Mouse (Mus musculus) urinary bladder, adult 18-20 months (tissue): ENCODE measurements at regions not wholly inside any gene's neighbourhood (a gene's known extent, or its start where the extent isn't known, plus 50 kb on each side); places are given as distances from the start of the nearest gene placed in this dataset.

Experiments
- DNase-seq, 2 experiments: peaks; one replicate each; pipeline ENCODE4 v3.0.0; 2022; ENCODE audit warnings: low spot score in 2 of 2, mixed read lengths in 2 of 2

DNA sequence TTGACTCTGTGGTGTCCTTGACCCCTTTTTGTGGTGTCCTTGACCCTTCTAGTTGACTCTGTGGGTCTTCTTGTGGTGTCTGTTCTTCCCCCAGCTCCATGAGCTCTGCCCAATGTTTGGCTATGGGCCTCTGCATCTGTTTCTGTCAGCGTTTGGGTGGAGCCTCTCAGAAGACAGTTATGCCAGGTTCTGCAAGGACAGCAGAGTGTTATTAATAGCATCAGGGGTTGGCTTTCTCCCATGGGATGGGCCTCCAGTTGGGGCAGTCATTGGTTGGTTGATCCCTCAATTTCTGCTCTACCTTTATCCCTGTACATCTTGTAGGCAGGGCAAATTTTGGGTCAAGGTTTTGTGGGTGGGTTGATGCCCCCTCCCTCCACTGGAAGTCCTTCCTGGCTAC is 138.8 kb downstream of the Tex29 start:
- DNase-seq: no peak

DNA sequence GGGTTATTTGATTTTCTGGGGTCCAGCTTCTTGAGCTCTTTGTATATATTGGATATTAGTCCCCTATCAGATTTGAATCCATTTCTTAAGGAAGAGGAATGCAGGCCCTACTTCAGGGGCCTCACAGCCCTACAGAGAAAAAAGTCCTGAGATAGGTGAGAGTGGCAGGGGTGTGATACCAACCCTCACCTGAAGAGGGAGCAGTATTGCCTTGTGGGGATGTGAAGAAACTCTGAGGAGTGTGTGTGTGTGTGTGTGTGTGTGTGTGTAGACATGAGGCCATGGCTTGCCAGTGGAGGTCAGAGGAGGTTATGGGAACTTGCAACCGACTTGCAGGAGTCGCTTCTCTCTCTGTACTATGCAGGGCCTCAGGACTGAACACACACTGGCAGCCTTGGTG is 141.2 kb downstream of the Tex29 start:
- no peak for DNase-seq

DNA sequence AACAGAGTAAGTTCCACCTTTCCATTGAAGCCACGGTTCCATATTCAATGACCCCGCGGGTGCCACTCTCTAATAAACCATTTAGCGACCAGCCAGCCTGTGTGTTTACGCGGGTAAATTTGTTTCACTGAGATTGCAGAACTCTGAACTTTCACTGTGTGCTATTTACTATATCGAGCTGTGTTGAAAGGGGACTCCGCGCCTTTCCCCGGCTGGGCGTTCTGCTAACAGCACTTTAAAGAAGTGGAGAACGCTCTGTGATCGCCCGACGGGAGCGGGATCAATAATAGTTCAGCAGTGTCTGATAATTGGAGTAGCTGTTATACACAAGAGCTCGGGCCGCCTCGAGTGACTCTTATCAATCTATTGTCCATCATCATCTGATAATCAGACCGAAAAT is 149.8 kb downstream of the Tex29 start:
- no peak for DNase-seq

DNA sequence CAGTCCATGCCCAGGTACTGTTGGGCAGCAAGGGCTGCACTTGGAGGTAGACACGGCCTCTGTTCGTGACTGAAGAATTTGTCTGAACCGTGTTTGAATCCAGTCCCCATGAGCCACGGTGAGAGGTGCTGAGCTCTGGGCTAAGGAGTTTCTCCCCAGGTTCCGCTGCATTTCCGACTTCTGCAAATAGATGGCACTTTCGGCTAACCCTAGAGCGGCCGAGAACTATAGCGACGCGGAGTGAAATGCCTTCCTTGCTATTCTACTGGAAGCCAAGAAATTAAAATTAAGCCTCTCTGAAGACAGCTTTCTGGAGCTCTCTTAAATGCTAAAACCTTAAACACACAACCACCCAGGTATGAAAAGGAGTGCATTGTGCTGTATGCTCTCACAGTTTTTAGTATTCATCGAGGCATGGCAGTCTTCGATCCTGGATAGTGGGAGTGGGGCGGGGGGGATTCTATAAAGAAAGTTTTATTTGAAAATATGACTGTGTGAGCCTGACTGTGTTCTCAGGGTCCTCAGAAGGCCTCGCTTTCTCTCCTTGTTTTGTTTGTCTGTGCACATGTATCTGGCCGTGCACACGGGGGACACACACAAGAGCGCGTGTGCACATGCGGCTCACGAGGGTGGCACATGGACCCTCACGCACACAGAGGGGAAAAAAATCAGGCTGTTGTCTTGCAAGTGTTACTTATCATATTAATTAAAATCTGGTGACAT is 159.6 kb downstream of the Tex29 start:
- peak; percentile 28 to 50 for DNase-seq

DNA sequence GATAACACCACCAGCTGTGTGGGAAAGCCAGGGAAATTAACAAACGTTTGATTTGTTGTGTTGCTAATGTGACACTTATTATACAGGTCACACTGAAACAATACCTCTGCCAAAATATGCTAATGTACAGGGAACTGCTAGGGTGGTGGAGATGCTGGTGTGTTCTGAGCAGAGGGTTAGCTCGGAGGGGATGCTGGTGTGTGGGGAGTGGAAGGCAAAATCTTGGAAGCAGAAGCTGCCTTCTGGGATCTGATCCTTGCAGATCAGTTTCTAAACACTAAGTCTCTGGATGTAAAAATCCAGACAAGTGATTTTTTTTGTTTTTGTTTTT is 160.2 kb downstream of the Tex29 start:
- DNase-seq: no peak

DNA sequence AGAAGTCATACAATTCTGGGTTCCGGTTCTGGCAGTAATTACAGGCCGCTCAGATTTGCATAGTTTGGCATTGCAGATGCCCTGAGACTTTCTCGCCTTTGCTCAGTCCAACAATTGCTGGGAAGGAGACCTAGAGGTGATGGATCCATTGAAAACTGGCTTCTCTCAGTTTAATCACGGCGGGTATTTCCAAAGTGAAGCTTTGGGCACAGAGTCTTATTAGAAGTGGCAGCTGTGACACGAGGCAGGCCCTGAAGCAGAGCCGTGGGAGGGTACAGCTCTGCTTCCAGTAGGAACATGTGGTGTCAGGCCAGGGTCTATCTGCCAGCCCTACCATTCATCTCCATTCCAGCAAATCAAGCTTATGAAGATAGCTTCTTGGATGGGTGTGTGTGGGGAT is 164.0 kb downstream of the Tex29 start:
- DNase-seq: no peak

DNA sequence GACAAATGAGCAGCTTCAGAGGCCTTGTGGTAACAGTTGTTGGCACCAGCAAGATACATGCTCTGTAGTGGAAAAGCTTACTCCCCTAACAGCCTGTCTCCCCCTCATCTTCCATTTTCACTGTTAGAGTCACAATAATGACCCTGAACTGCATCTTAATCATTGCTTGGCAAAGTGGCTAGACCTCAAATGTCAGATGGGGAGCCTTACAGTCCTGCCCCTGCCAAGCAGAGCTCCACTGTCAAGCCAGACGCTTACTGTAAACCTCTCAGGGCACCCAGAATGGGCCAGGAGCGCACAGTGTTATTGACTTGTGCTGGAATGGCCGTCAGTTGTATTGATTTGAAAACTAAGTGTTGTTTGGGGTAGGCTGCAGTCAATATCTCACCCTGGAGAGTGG is 172.5 kb downstream of the Tex29 start:
- no peak for DNase-seq

DNA sequence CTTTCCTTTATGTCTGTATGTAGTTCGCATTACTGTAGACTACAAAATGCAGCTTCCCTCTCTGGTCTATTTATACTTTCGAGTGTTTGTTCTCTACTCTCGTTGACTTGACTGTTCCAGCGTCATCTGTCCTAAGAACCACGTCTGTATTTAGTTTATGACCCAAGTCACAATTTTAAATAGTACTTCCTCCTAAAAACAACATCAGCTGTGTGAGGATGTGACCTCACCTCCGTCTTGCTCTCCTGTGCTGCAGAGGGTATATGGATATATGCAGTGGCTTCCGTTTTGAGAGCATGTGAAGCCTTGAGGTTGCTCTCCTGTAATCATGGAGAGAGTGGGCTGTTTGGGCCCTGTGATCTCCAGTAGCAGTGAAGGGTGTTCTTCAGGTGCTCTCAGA is 177.5 kb downstream of the Tex29 start:
- no peak for DNase-seq

DNA sequence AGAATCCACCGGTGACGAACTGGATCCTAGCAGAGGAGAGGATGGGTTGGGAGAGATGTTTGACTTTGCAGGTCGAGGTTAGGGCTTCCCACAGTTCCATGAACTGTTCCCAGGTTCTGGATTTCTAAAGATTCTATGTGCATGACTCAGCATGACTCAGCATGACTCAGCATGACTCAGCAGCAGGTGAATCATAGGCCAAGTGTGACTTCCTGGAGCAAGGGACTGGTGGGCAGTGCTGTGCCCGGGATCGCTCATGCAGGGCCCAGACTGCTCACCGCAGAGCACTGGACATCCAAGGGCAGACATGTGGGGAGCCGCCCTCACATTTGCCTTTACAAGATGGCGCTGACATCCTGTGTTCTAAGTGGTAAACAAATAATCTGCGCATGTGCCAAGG is 179.0 kb downstream of the Tex29 start:
- no peak for DNase-seq

DNA sequence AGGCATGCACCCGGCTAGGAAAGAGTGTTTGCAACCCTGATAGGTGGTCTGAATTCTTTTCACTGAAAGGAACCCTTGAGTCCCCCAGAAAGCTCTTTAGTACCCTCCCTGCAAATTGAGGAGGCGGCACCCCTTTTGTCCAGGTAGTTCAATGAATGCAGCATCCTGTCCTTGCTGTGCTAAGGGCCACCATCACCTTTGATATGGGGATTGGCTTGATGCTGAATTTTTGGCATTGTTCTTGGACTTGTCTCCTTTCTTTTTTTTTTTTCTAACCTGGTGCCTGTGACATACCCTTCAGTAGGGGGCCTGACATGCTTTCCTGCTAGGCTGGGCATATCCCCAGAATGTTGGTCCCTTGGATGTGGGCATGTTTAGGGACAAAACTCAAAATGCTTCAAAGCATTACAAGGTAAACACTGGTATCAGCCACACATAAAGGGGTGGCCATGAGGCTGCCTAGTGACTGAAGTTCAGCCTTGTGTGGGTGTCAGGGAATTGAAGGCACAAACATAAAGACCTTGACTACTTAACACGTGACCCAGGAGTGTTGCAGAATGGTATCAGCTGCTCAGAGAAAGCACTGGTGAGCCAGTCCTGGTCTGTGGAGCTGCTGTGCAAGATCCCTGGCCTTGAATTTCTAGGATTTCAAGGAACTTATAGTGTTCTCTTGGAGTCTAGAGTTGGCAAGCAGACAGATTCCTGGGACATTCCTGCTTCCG is 183.6 kb downstream of the Tex29 start:
- no peak for DNase-seq

DNA sequence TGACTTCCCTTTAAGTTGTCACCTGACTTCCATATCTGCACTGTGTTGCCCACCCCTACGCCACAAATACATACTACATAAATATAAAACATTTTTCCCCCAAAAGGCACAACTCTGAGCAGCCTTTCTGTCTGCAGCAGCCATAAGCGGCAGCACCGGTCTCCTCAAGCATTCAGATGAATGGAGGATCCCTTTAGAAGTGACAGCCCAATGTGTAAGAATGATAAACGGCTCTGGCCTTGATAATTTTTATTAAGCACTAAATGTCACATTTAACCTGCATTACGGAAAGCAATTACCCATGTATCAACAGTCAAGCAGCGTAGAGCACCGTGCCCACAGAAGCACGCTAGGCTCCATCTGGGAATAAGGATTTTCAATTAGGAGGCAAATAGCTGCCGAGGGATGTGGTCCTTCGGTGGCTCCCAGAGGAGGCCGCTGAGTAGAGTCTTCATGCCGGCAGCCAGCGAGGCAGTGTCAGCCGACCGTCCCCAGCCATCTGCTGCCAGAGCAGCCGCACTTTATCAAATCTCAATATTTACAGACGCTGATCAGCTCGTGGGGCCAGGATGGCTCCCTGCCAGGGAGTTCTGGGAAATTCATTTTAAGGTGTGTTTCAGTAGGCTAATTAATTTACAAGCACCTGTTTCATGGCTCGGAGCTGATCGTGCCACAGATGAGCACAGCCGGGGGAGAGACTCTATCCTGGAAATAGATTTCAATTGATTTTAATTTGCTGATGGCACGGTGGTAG is 190.3 kb downstream of the Tex29 start:
- no peak for DNase-seq

DNA sequence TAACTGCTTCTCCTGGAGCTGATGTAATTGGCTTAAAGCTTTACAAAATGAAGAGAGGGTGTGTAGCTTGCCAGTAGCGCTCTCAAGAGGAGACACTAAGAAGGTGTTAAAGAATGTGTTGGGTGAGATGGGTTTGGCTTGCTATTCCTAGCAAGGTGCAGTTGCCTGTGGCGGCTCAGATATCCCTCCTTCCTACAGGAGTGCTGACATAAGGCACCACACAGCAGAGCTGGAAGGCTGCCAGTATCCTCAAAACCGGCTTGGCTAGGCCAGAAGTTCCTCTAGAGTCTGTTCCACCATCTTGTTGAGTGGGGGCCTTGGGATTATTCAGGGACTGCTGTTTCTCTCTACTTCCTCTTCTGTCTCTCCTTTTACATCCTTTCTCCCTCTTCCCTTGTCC is 191.5 kb downstream of the Tex29 start:
- peak in 1 of 2 experiments; percentile 6 for DNase-seq

DNA sequence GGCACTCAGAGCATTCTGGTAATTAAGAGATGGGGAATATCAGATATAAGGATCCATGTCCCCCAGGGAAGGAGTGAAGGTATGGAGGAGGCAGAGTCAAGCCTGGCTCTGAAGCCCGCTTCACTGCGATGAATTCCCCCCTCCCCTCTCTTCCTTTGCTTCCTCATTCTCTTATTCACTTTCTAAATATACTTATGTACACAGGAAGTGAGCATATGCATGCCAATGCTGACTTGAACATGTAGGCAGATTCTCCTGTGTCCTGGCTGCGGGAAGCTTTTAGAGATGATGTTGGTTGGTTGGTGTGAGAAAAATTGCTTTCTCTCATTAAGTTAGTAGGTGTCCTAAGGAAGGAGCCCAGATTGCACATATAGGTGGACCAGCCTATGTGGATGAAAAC is 192.1 kb downstream of the Tex29 start:
- no peak for DNase-seq

DNA sequence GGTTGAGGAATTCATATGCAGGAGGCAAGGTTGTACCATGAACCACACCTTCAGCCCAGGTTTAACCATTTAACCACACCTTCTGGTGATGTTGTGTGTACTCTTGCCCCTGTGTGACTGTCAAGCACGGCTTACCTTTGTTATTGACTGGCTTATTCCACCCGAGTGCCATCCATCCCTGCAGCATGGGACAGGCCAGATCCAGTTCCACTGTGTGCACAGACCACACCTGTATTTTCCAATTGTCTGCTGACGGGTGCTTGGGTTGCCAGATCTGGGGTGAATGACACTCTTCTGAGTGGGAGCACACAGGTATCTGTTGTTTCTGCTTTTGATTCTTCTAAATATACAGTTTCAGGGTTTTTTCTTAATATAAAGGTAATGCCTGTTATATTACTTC is 196.1 kb downstream of the Tex29 start:
- no peak for DNase-seq

DNA sequence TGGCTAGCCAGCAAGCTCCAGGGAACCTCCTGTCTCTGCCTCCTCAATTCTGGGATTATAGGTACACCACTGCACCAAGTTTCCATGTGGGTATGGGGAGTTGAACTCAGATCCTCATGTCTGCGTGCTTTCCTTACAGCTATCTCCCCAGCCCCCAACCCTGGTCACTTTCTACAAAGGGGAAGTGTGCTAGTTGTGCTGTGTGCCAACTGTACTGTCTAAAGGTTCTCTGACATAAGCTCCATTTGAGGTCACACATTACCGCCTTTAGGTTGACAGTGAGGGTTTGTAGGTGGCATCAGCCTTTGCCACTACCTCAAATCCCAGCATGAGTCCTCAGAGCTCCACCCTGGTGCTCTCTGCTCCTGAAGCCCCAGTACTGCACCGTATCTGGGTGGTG is 200.7 kb downstream of the Tex29 start:
- DNase-seq: no peak

DNA sequence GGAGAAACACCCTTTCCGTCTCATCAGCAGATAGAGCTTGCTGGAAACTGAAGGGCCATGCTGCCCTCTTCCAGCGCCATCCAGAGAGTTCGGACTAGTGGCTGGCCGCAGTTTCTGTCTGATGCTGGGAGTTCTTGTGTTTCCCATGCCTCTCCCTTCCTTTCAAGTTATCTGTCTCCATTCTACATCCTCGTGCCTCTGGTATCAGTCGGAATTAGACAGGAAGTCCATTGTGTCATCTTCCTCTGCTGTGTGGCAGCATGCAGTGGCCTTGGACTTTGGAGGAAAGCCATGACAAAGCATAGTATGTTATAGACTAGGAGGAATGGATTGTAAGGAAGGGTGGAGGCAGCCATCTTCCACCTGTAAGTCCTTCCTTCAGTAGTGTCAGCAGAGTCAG is 201.4 kb downstream of the Tex29 start:
- DNase-seq: no peak

DNA sequence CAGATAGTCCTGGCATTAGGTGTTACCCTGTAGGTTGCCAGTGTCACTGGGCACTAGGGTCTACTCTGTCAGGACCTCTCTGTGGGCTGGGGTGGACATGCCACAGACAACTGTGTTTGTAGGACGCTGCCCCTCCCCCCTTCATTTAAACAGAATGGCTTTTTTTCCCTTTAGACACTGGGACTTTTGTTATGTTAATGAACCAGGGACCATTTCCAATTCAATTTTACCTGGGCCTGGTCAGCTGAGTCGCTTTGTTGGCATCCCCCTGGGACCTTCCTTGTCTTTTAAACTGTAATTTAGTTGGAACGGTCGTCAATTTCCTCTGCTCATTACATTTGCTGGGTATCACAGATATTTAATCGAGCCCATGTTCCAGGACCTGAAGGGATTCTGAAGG is 210.6 kb downstream of the Tex29 start:
- no peak for DNase-seq

DNA sequence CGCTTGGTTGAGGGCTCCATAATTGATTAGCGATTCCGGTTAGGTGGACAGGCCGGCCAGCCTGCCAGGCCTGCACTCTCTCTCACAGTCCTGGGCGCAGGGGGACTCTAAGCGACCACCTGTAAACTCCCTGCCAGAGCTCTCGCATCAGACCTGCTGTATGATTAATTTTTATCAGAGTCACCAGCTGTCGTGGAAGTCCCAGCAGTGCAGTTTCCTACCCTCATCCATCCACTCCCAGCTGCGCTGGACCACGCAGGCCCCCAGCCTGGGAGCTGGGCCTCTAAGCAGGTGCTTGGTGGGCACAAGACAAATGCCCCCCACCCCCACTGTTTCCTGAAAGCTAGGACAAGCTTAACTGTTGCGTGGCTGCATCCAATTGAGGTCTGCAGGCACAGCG is 211.1 kb downstream of the Tex29 start:
- DNase-seq: no peak

DNA sequence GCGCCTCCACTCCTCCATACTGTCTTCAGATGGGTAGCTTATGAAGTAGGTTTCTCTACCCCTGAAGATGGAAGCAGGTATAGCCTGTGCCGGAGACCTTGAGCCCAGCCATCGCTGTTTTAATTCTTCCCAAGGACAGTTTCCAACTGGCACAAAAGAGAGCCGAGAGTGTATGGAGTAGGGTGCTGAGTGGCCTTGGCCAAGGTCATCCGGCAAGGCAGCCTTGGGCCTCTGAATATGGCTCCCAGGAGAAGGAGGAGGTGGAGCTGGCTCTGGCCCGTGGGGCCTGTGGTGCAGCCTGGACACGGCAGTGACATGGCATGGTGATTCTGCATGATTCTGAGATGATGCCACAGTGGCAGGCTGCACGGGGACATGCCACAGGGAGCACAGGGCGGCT is 215.7 kb downstream of the Tex29 start:
- no peak for DNase-seq

DNA sequence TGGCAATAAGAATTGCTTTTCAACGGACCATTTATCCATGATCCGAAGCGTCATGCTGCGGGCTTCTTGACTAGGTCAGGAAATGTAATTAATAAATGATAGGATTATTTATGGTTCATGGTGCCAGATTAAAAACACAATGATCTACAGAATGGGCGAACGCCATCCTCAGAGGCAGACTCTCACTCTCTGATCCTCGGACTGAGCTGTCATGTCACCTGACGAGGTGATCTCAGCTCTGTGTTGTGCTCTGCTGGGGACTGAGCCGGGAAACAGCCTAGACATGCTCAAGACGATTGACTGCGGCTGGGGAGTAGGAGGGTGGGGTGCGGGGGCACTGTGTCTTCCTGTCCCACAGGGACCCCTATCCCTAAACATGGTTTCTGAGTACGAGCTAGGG is 217.4 kb upstream of the A230072I06Rik start:
- DNase-seq: no peak

DNA sequence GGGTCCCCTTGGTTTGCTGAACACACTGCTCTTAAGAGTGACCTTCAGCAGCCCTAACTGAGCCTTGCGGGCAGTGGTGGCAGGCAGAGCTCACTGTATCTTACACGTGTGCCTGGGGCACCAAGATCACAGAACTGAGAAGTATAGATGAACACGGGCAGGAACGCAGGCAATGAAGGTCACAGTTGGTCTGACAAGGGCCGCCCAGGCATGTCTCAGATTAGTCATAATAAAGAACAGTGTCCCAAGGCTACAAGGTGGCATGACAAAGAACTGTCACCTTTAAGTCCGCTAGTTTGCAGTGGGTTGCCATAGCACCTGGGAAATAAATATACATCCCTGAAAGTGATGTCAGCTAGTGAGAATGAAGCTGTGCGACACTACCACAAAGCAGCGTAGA is 215.9 kb upstream of the A230072I06Rik start:
- no peak for DNase-seq

DNA sequence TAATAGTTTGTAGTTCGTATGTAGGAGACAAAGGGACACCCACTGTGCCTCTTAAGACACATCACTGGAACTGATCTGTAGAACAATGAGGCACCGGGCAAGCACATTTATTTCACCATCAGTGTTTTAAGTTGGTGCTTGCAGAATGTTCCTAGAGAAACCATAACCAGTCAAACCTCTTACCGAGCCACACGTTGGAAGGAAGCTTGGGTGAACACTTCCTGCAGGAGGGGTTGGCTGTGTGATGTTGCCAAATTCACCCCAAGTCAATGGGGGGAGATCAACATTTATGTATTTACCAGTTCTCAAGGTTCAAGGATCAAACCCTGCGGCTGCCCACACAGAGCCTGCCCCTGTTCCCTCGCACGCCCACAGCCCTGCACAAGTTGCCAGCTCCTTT is 214.0 kb upstream of the A230072I06Rik start:
- no peak for DNase-seq

DNA sequence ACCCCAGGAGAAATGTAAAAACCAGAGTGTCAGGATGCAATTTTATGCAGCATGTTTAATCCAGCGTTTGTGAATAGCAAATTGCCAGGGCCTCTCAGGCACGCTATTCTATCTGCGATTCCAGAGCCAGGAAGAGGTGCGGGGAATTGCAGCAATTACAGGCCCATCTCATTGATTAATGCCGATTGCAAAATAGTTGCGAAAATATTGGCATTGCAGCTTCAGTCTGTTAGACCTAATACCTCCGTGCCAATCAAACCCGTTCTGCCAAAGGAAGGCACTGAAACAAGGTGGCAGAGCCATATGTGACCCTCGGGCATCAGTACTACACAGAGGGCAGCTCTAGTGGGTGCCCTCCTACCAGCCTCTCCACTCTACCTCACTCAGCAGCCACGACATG is 212.2 kb upstream of the A230072I06Rik start:
- no peak for DNase-seq
